8 mouse cellular contexts compared by ENCODE assay signal in the genomic region with DNA sequence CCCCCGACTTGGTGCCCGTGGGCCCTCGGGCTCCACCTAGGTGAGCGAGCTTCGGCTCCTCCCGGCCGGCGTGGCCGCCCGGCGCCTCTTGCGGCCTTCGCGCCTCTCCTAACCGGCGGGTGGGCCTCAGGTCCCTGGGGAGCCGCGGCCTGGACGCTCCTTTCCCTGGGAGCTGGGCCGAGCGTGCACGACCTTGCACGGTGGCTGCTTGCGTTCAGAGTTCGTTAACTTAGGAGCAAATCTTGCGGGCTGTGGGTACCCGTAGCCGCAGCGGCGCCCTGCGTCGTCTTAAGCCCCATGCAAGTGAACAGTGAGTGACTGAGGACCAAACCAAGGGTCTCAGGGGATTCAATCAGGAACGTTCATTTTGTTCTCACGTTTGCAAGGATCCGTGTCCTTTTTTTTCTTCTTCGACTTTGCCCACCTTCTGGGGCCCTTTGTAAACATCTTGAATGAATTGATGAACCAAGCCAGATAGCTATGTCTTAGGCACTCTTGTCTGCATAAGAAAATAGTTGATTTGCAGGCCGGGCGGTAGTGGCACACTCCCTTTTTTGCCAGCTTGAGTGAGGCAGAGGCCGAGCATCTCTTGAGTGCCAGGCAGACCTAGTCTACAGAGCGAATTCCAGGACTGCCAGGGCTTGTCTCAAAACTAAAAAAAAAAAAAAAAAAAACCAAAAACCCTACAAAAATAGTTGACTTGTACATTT. TPM values are rescaled to one million over a fixed set of nuclear protein-coding genes. Genes with fewer than 3 reads are reported as not detected.
A peak's percentile ranks its signal among the peaks of the same experiment; 100 is the strongest.
DNase-seq lines count a peak whose midpoint lies in the region; ATAC-seq and TF ChIP-seq lines count a peak whose summit lies in the region.

No protein-coding gene starts in this region.

- no peaks in the 10 kb centered on the region for H3K27me3 ChIP-seq in heart, embryonic 12.5 days (replicated peaks)
- H3K27me3 ChIP-seq in forebrain, embryonic 12.5 days = no peaks in the 10 kb centered on the region
- H3K27me3 ChIP-seq in limb, embryonic 14.5 days (ENCODE audit: control insufficient read depth, insufficient read depth, low read length) = no peaks in the 10 kb centered on the region
- no peaks in the 10 kb centered on the region for H3K27me3 ChIP-seq in neural tube, embryonic 14.5 days (ENCODE audit: control insufficient read depth, insufficient read depth, low read length)

- peaks cover 21% of the 10 kb centered on the region for H3K36me3 ChIP-seq in heart, embryonic 12.5 days
- peaks cover 24% of the 10 kb centered on the region for H3K36me3 ChIP-seq in forebrain, embryonic 12.5 days (replicated peaks)
- H3K36me3 ChIP-seq in limb, embryonic 14.5 days (ENCODE audit: control insufficient read depth, insufficient read depth, low read length) = peaks cover 33% of the 10 kb centered on the region
- peaks cover 13% of the 10 kb centered on the region; the same call in 1 of the 2 replicates for H3K36me3 ChIP-seq in neural tube, embryonic 14.5 days (ENCODE audit: control insufficient read depth, insufficient read depth, low read length)

- peak; percentile 74 for ATAC-seq in heart, embryonic 12.5 days (ENCODE audit: insufficient number of reproducible peaks, low FRiP score)
- peak; percentile 75; the same call in 1 of the 2 replicates for ATAC-seq in forebrain, embryonic 12.5 days (ENCODE audit: low FRiP score)
- ATAC-seq in limb, embryonic 14.5 days (ENCODE audit: low FRiP score, low read depth) = peak; percentile 62
- ATAC-seq in neural tube, embryonic 14.5 days (ENCODE audit: low read depth) = peak; percentile 71

- peaks cover 13% of the 10 kb centered on the region for H3K4me1 ChIP-seq in heart, embryonic 12.5 days (replicated peaks)
- H3K4me1 ChIP-seq in forebrain, embryonic 12.5 days = peaks cover 19% of the 10 kb centered on the region
- H3K4me1 ChIP-seq in limb, embryonic 14.5 days (ENCODE audit: control insufficient read depth, insufficient read depth, low read length) = no peaks in the 10 kb centered on the region; the same call in 1 of the 2 replicates
- peaks cover 5% of the 10 kb centered on the region; the same call in 1 of the 2 replicates for H3K4me1 ChIP-seq in neural tube, embryonic 14.5 days (ENCODE audit: control insufficient read depth, insufficient read depth, low read length)

- TF ChIP-seq POLR2A in limb, embryonic 14.5 days (IDR thresholded peaks at IDR 0.05; ENCODE audit: borderline replicate concordance, extremely low read depth, insufficient read depth, insufficient read length) = no peak

- H3K9me3 ChIP-seq in heart, embryonic 12.5 days (replicated peaks) = no peaks in the 10 kb centered on the region
- H3K9me3 ChIP-seq in forebrain, embryonic 12.5 days = no peaks in the 10 kb centered on the region
- H3K9me3 ChIP-seq in limb, embryonic 14.5 days (ENCODE audit: control insufficient read depth, low read length) = no peaks in the 10 kb centered on the region
- H3K9me3 ChIP-seq in neural tube, embryonic 14.5 days (ENCODE audit: control insufficient read depth, low read length) = no peaks in the 10 kb centered on the region

- WGBS in heart, embryonic 12.5 days = under 1% methylated on average over 40 of the region's 40 CpGs
- WGBS in forebrain, embryonic 12.5 days = under 1% methylated on average over 38 of the region's 40 CpGs
- 1% methylated on average over 36 of the region's 40 CpGs for WGBS in limb, embryonic 14.5 days
- WGBS in neural tube, embryonic 14.5 days = under 1% methylated on average over 39 of the region's 40 CpGs

- H3K27ac ChIP-seq in heart, embryonic 12.5 days (ENCODE audit: poor library complexity, severe bottlenecking) = peak overlapping the region; percentile 74
- peak overlapping the region; percentile 82 for H3K27ac ChIP-seq in forebrain, embryonic 12.5 days
- H3K27ac ChIP-seq in limb, embryonic 14.5 days (replicated peaks; ENCODE audit: low read depth, low read length) = peak overlapping the region; percentile 92
- 0 out of 2 replicates have a peak overlapping the region, but pooled peaks have one; percentile 5 for H3K27ac ChIP-seq in neural tube, embryonic 14.5 days (ENCODE audit: low read depth, low read length)

- no peak for DNase-seq in heart, adult 9 months (ENCODE audit: low spot score in 2 of 2)
- peak; percentile 7 for DNase-seq in thymus, postnatal 14 days
- DNase-seq in thymus, postnatal 10 days (ENCODE audit: low spot score in 2 of 2) = no peak
- DNase-seq in limb, embryonic 14.5 days (ENCODE audit: low spot score) = peak; percentile 70
- no peak for DNase-seq in spleen, adult 18-20 months

- peak overlapping the region; percentile 89 for H3K9ac ChIP-seq in heart, embryonic 12.5 days
- H3K9ac ChIP-seq in forebrain, embryonic 12.5 days = peak overlapping the region; percentile 88
- H3K9ac ChIP-seq in limb, embryonic 14.5 days (ENCODE audit: low read depth, low read length, severe bottlenecking) = peak overlapping the region; percentile 92
- H3K9ac ChIP-seq in neural tube, embryonic 14.5 days (replicated peaks; ENCODE audit: low read depth, low read length) = peak overlapping the region; percentile 74

- H3K4me3 ChIP-seq in heart, embryonic 12.5 days = peak overlapping the region; percentile 79
- H3K4me3 ChIP-seq in forebrain, embryonic 12.5 days (replicated peaks) = peak overlapping the region; percentile 96
- peak overlapping the region; percentile 95 for H3K4me3 ChIP-seq in limb, embryonic 14.5 days (replicated peaks; ENCODE audit: low read length)
- peak overlapping the region; percentile 91 for H3K4me3 ChIP-seq in neural tube, embryonic 14.5 days (ENCODE audit: low read depth, low read length)

- H3K4me2 ChIP-seq in heart, embryonic 12.5 days = peak overlapping the region; percentile 66
- peak overlapping the region; percentile 79 for H3K4me2 ChIP-seq in forebrain, embryonic 12.5 days
- H3K4me2 ChIP-seq in limb, embryonic 14.5 days (replicated peaks; ENCODE audit: low read depth, low read length, severe bottlenecking) = peak overlapping the region; percentile 64
- peak overlapping the region; percentile 89 for H3K4me2 ChIP-seq in neural tube, embryonic 14.5 days (ENCODE audit: low read depth, low read length)

RNA-seq across cellular contexts. Expression of gene Topbp1, which starts 0.5 kb away (rescaled TPM):
- 59.0 and 64.7 TPM in 2 replicates for polyA plus RNA-seq in heart, embryonic 12.5 days (2016; fragmentation: Nextera tagmentation; extraction: Ambion mirVana)
- polyA plus RNA-seq in forebrain, embryonic 12.5 days (2016; fragmentation: Nextera tagmentation; extraction: Ambion mirVana) = 94.9 and 96.7 TPM in 2 replicates
- 62.9 and 72.0 TPM in 2 replicates for polyA plus RNA-seq in limb, embryonic 14.5 days (2012; rRNA removed)
- polyA plus RNA-seq in limb, embryonic 14.5 days (2014; fragmentation: Nextera tagmentation; extraction: Ambion mirVana) = 60.9 and 63.2 TPM in 2 replicates
- 13.7 and 22.0 TPM in 2 replicates for polyA plus RNA-seq in neural tube, embryonic 14.5 days (2014; fragmentation: Nextera tagmentation; extraction: Ambion mirVana)

RNA-seq across cellular contexts. Expression of gene 1300017J02Rik, which starts 0.6 kb away (rescaled TPM):
- polyA plus RNA-seq in heart, embryonic 12.5 days (2016; fragmentation: Nextera tagmentation; extraction: Ambion mirVana) = 7.6 and 8.1 TPM in 2 replicates
- polyA plus RNA-seq in forebrain, embryonic 12.5 days (2016; fragmentation: Nextera tagmentation; extraction: Ambion mirVana) = 1.9 and 3.3 TPM in 2 replicates
- polyA plus RNA-seq in limb, embryonic 14.5 days (2012; rRNA removed) = 0.79 and 1.1 TPM in 2 replicates
- polyA plus RNA-seq in limb, embryonic 14.5 days (2014; fragmentation: Nextera tagmentation; extraction: Ambion mirVana) = 0.28 and 0.58 TPM in 2 replicates
- polyA plus RNA-seq in neural tube, embryonic 14.5 days (2014; fragmentation: Nextera tagmentation; extraction: Ambion mirVana) = 0.40 and 0.68 TPM in 2 replicates

Comparison
In these comparisons a context has a peak if more than half of its experiments do, and no peak if none do; other contexts are left out.
1. DNase-seq: peak in thymus, postnatal 14 days (single experiment) and limb, embryonic 14.5 days (single experiment); none in heart, adult 9 months (0 of 2), thymus, postnatal 10 days (0 of 2) and spleen, adult 18-20 months (0 of 2).
2. H3K27ac ChIP-seq: peak in every context shown above with its lines; median percentile 92 in limb, embryonic 14.5 days; 82 in forebrain, embryonic 12.5 days; 74 in heart, embryonic 12.5 days; 5 in neural tube, embryonic 14.5 days.
3. Peak in every context shown above with its lines, with median percentiles within 50 percentile points of each other: ATAC-seq, H3K4me2 ChIP-seq, H3K4me3 ChIP-seq and H3K9ac ChIP-seq.